Mouse (Mus musculus): ENCODE measurements around the gene Nelfb.
"Not testable (repeated sequence)": the region's sequence is repeated elsewhere in the genome, so short reads cannot be mapped to it uniquely, and the experiment has no call there.

Nelfb gene

GRCm38 (mm10) chr2:25211121-25211670, at the start of gene Nelfb:
TSS of gene Nelfb (minus strand) at chr2:25211489.
- peak; percentile 84 to 87 for DNase-seq

DNA sequence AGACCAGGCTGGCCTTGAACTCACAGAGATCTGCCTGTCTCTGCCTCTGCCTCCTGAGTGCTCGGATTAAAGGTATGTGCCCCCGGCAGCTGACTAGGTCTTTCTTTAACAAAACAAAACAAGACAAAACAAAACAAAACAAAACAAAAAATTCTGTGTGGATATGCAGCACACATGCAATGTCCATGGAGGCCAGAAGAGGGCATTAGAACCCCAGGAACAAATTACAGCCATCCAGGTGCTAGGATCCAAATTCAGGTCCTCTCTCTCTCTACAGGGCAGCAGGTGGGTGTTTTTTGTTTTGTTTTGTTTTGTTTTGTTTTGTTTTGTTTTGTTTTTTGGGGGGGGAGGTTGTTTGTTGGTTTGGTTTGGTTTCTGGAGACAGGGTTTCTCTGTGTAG, 47.6 kb upstream of the Nelfb start:
- no peak for DNase-seq

DNA sequence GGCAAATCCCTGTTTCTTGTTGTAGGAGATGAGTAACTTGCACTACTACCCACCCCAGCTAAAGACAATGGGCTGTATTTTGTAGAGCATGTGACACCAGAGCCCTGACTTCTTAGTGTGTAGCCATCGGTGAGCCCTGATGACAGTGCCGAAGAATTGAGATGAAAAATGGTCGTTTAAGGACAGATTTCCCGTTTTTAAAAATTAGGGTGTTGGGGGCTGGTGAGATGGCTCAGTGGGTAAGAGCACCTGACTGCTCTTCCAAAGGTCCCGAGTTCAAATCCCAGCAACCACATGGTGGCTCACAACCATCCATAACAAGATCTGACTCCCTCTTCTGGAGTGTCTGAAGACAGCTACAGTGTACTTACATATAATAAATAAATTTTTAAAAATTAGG, 46.0 kb upstream of the Nelfb start:
- DNase-seq, result not testable (repeated sequence)

DNA sequence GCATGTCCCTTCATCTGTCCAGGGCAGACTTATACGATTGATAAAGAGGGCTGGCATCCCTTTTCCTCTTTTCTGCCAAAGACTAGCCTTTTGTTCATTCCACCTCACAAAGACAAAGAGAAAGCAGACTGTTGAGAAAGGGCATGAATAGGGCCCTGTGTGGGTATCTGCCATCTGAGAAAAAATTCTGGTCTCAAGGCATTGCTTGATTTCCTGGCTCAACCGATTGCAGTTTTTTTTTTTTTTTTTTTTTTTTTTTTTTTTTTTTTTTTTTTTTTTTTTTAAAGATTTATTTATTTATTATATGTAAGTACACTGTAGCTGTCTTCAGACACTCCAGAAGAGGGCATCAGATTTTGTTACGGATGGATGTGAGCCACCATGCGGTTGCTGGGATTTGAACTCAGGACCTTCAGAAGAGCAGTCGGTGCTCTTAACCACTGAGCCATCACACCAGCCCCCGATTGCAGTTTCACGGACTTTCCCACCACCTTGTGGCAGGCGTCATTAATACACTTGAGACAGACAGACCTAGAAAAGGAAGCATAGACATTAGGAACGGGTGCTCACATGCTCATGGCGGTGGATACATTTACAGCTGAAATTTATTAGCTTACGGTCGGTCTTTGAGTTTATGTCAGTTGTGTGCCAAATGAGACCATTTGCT, 45.3 kb upstream of the Nelfb start:
- peak; percentile 56 to 64 for DNase-seq

GRCm38 (mm10) chr2:25255284-25255779, 44.0 kb upstream of the Nelfb start, which contains the start of gene Tmem203:
TSS of gene Tmem203 (plus strand) at chr2:25255439.
- peak; percentile 86 to 89 for DNase-seq

GRCm38 (mm10) chr2:25252331-25252730, 41.0 kb upstream of the Nelfb start:
- no peak for DNase-seq

GRCm38 (mm10) chr2:25246183-25247072, 35.1 kb upstream of the Nelfb start, which contains the start of gene AL732309.1:
TSS of gene AL732309.1 (minus strand) at chr2:25246863.
- DNase-seq, result peak in 1 of 2 experiments; percentile 53

- no peak for DNase-seq
Measured at GRCm38 (mm10) chr2:25244144-25244543, 32.9 kb upstream of the Nelfb start.

GRCm38 (mm10) chr2:25243342-25243741, 32.1 kb upstream of the Nelfb start:
- DNase-seq, result peak; percentile 17 to 36

DNA sequence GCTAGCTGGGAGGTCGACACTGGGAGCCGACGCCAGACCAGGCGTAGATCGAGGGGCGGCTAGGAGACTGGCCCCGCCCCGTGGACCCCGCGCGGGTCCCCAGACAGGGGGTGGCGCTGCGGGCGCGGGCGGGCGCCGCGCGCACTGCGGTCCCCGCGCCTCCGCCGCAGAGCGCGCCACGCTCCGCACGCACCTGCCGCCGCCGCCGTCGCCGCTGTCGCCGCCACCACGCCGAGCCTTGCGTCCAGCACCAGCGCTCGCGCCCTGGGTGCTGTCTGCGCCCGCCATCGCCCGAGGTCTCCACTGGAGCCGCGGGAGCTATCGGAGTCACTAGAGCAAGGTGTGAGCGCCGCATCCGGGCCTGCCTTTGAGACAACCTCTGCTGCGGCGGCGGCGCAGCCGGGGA, 30.8 kb upstream of the Nelfb start, which contains the start of the genes Rnf208 and Cysrt1:
Gene Rnf208 (plus strand): TSS at position 155 of the 406 bp plus-strand sequence.
Gene Cysrt1 (minus strand): TSS at position 352 of the 406 bp plus-strand sequence.
- DNase-seq, result peak; percentile 55 to 74

DNA sequence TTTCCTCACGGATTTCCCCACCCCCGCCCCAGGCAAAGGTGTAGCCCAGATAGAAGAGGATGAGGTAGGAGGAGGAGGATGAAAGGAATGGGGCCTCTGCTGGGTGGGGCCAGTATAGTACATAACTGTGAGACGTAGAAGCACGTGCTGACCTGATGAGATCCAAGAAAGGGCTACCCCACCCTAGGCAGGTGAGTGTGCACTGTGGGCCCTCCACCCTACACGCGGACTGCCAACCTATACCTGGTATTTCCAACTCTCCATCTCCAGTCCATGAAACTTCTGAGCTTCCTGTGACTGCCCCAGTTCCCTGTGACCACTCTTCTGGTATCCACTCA, 30.1 kb upstream of the Nelfb start:
- no peak for DNase-seq

DNA sequence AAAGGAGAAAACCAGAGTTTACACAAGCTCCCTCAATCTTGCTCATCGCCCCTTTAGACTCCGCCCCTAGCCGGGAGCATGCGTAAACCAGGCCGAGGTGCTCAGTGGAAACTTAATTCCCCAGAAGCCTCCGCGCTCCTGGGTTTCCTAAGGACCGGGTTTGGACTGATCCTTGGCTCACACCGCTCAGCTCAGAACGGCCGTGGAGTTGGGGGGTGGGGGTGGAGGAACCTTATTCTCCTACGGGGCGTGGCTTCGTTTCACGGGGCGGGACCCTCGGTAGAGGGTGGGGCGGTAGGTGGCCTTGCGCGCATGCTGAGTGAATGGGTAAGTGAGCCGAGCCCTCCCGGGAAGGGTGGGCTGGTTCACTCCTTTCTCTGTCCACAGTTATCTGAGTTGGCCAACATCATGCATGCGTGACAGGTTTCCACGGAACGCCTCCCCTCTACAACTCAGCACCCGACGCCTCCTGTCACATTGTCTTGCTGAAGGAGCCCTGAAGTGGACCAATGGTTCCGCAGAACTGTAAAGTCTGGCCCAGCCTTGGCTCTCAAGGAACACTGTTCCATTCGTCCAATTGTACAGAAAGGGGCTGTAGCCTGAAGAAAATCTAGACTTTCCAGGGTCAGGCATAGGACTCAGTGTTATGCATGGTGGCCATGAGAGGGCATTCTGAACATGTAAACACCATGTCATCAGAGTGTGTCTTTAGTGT, 29.6 kb upstream of the Nelfb start:
- DNase-seq, result peak; percentile 69 to 83

GRCm38 (mm10) chr2:25240310-25240709, 29.0 kb upstream of the Nelfb start:
- DNase-seq, result no peak

DNA sequence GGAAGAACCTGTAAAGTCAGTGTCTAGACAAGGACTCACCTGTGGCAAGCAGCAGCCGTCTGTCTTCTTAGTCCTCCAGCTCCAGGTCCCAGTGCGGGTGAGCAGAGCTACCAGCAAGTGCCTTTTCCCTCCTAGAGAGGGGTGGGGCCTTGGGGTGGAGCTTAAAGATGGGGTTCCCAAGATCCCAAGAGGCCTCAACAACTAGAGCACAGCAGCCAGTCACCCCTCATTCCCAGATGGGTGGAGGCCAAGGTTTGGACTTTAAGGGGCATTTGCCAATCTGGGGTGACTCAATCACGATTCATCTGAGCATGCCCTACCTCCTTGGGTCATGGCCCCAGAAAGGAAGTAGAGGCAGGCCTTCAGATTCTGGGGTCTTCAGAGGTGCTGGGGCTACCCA, 28.5 kb upstream of the Nelfb start:
- DNase-seq, result no peak

DNA sequence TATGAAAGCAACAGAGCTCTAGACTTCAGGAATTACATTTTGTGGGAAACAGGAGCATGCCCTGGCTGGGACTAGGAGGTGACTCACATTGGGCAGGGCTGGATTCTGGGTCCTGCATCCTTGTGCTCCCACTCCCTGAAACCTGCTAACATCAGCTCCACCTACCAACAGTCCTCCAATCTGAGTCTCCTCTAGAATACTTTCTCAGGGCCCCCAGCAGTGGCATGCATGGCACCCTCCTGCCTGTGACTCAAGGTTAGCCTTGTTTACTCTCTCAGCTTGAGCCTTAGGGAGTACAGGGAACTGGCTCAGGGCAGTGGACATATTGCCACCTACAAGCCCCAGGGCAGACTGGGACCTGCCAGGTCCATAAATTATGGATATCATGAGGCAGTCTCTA, 26.8 kb upstream of the Nelfb start:
- DNase-seq, result no peak

DNA sequence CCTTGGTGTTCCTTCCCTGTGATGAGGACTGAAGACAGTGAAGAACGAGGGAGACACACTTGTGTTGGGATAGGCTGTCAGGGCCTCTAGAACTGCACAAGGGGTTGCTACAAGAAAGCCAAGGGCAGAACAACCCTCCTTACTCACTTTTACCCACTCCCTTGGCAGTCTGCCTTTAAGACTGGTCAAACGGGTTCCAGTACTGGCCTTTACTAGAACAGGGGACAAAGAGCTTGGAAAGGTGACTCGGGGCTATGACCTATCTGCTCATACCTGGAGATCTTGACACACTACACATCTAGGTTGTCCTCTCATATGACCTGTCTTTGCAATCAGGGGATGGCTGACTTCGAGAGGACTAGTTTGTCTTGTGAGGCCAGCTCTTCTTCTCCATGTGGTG, 26.2 kb upstream of the Nelfb start:
- no peak for DNase-seq

DNA sequence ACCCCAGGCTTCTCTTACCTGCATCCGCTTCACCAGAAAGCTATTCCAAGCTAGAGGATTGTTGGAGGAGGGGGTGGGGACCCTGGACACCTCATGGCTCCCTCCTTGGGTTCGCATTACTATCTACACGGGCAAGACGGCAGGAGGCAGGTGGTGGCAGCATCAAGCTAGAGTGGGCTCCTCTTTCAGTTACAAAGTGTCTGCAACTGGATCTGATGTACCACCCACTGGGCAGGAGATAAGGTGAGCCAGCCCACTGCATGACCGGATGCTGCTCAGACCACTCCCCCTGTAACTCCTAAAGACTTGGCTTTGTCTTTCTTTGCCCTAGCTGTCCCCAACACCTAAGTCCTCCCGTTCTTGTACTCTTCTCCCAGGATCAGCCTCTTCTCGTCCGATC, 25.3 kb upstream of the Nelfb start, which contains the start of gene Rnf224:
Gene Rnf224 (minus strand): TSS at position 174 of the 400 bp plus-strand sequence.
- DNase-seq, result no peak

GRCm38 (mm10) chr2:25234551-25235220, 23.4 kb upstream of the Nelfb start:
- DNase-seq, result no peak

DNA sequence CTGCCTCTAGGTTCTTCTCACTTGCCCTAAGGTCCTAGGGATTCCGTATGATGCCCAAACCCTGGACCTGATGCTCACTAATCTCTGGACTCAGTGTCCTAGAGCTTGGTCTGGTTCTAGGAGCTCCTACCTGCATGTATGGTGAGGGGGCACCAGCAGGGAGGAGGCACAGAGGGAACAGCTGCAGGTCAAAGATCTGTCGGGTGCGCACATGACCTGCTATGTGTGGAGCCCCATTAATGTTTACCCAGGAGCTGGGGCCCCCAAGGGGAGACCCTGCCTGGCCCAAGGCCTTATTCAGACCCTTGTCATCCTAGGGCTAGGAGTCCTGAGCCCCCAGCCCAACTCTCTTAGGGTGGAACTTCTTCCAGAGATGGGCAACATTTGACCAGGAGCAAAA, 22.8 kb upstream of the Nelfb start, which contains the start of gene Slc34a3:
Gene Slc34a3 (minus strand): TSS at position 315 of the 400 bp plus-strand sequence.
- no peak for DNase-seq

DNA sequence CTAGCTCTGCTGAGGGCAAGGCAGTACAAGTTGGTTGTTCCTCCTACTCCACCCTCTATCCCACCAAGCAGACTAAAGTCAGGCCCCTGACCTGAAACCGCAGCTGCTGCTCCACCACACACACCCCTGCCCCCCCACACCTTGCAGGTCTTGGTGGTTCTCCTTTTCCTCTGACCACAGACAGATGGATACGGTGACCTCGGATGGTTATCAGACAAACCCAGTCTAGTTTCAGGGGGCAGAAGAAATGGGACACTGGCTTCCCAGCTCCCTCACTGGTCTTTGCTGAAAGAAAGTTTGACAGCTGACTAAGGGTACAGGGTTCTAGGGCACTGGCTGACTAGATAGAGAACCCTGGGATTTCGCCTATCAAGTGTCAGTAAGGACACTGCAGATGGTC, 22.1 kb upstream of the Nelfb start:
- no peak for DNase-seq

- no peak for DNase-seq
Measured at GRCm38 (mm10) chr2:25231038-25231437, 19.7 kb upstream of the Nelfb start.

- no peak for DNase-seq
Measured at GRCm38 (mm10) chr2:25230581-25230980, 19.3 kb upstream of the Nelfb start.
